Mouse (Mus musculus): ENCODE measurements around the gene Dtx1.

The Dtx1 gene

DNA sequence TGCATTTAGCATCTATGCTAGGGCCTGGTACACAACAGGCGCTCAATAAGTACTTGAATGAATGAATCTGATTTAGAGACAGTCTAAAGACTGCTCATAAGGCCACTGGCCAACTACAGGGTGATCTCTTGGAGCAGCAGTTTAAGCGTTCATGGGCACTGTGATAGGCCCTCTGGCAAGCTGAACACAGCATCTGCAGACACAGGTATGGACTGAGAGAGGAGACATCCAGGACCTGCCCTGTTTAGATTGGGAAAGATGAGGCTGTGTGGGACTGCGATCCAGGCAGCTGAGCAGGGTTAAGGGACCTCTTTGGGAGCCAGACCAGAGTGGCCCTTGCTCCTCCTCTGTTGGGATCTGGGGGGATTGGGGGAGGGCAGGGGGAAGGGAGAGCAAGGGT is at the start of gene Dtx1:
Gene Dtx1, minus strand, starts transcription at position 101 of the 400 bp plus-strand sequence.
- no peak for DNase-seq

DNA sequence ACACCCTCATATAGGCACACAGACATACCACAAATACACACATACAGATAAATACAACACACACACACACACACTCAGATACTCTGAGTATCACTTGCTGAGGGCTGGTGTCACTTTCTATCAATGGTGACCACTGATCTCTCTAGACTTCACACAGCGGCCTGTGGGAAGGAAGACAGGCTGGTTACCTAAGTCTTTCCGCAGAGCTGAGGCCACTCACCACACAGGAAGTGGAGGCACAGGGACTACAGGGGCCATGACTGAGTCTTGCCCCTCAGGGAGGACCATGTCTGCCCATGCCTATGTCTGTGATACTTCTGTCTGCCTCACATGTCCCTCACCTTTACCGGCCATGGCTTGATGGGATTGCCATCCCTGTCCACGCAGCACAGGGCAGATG is 42.5 kb upstream of the Dtx1 start:
- no peak for DNase-seq

DNA sequence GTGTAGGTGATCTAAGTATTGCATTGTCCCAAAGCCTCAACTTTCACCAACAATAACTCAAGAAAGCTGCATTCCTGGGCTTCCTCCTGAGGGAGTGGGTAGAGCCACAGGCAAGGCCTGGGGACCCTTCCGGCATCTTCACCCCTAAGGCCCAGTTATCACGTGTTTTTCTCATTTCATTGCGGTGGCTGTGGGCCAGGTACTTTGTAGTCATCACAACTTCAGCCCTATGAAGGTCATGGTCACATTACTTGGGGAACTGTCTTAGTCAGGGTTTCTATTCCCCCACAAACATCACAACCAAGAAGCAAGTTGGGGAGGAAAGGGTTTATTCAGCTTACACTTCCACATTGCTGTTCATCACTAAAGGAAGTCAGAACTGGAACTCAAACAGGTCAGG is 41.1 kb upstream of the Dtx1 start:
- no peak for DNase-seq

DNA sequence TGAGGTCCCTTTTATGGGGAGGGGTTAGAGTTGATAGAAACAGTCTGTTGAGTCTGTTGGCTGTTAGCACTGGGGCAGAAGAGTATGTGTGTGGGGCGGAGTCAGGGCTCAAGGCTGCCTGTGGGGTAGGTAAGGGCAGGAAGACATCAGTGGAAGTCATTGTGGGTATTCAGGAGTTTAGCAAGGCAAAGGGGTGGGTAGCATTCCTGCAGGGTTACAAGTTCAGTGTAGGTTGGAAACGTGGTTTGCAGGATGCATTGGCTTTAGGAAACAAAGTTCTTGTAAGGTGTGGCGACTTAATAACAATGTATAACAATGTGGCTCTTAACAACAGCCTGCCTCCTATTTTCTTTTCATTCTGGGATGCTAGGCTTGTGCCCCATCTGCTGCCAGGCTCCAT is 39.5 kb upstream of the Dtx1 start:
- DNase-seq, result no peak

DNA sequence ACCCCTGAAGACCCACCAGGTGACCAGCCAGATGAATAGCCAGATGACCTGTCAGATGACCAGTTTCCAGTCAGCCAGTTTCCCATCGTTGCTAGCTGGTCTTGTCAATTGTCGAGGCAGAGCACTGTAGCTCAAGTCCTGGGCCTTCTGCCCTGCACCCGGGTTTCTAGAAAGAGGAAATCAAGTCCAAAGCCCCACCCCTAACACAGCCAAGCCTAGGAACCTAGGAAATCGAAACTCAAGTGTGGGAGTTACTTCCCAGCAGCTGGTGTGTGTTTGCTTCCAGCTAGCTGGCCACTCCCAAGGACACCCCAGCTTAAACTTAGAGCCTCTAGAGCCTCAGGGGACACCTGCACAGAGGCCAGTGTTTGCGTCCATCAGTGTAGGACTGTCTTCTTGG is 38.0 kb upstream of the Dtx1 start, which contains the start of gene Oas2:
Gene Oas2, minus strand, starts transcription at position 166 of the 400 bp plus-strand sequence.
- DNase-seq, result peak; percentile 26

DNA sequence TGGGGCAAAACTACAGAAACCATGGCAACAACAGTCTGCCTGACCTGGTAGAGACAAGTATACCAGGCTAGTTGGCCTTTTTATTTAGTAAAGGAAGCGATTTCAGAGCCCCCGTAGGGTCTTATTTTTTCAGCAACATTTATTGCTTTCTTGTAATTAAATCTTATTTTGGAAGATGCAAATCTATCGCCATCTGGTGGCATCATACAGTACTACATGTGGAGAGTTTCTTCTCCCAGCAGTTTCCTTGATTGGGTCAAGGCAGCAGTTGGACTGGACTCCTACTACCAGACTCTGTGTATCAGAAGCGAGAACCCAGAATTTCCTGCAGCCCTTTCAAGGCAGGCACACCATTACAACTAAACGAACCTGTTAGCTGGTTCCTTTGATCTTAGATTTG is 34.7 kb upstream of the Dtx1 start:
- DNase-seq, result peak; percentile 72 to 73

DNA sequence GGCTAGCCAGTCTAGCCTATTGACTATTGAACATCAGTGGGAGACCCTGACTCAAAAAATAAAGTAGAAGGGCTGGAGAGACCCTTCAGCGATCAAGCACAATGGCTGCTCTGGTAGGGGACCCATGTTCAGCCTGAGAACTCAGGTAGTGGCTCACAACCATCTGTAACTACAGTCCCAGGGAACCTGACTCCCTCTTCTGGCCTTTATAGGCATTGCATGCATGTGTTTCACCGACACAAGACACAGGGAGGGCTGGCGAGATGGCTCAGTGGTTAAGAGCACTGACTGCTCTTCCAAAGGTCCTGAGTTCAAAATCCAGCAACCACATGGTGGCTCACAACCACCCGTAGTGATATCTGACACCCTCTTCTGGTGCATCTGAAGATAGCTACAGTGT is 30.4 kb upstream of the Dtx1 start:
- peak; percentile 71 to 77 for DNase-seq

DNA sequence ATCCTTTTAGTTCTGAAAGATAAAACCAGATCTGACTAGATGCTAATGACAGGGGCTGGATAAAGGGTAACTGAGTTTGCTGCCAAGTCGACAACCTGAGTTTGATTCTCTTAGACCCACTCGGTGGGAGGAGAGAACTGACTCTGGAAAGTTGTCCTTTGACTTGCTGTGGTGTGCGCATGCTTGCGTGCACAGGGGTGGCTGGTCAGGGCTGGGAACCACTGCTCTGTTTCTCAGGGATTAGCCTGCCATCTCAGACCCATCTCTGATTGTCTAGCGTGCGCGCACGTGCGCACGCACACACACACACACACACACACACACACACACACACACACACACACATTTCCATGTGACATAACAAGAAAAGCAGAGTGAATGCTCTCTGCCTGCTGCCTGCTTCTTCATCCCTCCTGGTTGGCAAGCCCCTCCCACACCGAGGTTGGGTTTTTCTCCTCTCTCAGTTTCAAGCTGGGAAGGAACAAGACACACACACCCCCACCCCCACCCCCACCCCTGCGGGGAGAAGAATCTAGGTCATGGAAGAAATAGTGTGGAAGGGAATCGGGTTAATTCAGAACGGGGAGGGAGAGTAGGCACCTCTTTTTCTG is 22.8 kb upstream of the Dtx1 start:
- no peak for DNase-seq

DNA sequence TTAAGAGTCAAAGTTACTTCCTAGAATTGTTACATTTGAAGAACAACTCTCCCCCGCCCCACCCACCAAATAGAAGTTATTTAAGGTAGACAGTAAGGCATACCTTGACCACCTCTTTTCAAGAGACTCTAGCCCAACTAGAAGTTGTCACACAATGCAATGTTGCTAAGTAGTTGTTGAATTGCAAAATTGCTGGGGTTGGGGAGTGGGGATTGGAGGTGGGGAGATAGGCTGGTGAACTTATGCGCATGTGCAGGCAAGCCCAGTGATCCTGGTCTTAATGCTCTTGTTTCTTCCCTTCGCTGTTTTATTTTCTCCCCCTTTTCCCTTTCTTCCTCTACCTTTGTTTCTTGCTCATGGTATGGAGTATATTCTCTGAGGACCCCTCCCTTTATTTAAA is 22.0 kb upstream of the Dtx1 start:
- DNase-seq, result no peak

DNA sequence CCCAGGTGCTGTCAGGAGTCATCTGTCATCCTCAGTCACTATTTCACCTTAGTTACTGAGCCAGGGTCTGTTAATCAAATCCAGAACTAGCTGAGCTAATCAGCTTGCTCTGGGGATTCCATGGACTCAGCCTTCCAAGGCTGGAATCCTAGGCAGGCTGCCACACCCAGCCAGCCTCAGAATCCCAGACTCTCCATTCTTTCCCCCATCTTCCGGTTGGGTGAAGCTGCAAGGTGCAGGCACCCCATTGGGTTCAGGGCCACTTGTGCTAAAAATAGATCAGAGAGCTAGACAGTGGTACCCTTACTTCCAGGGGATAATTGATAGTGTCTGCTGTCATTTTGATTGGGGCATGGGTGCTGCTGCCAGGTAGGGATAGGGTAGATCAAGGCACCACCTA is 21.0 kb upstream of the Dtx1 start:
- no peak for DNase-seq

DNA sequence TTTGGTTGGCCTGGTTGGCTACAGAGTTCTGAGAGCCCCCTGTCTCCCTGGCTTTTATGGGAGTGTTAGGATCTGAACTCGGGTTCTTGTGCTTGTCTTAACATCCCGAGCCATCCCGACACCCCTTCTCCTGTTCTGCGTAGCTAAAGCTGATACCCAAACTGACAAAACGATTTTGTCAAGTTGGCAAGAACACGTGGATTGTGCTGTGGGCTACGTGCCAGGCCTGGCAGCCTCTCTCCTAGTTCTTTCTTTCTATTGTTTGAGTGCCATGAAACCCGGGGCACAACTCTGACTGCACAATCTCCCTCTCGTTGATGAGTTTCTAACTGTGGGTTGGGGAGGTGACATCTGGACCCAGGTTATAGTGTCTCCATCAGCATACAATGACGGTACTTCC is 17.6 kb upstream of the Dtx1 start:
- no peak for DNase-seq

DNA sequence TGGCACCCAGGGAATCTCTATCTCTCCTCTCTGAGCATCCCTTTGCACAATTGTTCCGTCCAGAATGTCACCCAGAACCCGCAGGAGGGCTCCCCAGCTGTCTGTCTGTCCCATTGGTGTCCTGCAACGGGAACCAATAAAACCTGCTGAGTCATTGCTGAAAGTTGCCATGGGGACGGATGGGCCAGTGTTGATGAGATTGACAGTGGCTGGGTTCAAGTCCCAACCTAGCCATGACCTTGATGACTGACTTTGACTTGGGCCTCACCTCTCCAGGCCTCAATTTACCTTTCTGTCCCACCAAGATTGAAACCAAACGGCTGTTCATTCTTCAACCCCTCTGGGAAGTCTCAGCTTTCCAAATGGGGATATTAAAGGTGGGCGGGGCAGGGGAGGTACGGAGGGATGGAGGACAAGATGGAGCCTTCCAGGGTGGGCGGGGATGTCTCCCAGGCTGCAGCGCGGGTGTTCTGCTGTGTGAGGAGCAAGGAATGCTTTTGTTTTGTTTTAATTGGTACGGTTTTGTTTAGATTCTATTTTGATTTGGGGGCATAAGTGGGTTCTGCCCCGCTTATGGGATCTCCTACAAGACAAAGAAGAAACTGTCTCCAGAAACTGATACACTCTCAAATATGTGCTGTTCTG is 14.2 kb upstream of the Dtx1 start:
- DNase-seq, result no peak

DNA sequence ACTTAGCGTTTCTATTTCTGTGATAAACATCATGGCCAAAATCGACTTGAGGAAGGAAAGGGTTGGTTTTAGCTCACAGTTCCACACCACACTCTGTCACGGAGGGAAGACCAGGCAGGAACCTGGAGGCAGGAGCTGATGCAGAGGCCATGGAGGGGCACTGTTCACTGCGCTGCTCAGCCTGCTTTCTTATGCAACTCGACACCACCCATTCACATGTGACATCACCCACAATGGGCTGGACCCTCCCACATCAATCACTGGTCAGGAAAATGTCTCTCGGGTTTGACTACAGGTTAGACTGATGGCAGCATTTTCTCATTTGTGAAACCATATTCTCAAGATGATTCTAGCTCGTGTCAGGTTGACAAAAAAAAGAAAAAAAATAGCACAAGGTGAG is 9.3 kb upstream of the Dtx1 start:
- DNase-seq, result no peak

DNA sequence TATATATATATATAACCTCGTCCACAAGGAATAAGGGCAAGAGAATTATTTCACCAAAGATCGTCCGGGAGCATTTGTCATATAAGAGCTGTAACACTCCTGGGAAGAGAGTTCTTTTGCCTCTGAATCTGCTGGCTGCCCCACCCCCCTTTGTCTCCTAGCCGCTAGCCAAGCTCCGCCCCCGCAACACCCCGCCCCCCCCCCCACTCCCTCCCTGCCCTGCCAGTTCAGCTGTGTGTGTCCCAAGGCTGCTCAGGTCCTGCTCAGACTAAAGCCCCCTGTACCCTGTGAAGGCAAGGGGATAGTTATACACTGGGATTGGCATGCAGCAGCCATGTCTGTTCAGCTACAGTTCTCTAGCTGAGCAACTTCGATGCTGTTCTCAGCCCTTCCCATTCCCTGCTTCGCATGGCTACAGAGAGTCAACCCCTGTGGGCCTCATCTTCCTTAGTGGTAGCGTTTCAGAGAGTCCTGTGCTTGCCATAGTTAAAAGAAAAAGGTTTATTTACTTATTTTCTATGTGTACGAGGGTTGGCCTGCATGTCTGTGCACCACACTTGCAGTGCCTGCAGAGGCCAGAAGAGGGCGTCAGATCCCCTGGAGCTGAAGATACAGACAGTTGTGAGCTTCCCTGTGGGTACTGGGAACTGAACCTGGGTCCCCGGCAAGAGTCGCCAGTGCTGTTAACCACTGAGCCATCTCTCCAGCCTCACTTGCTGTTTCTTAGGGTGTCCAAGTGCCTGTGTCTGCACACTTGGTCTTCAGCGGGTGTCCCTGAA is 7.1 kb upstream of the Dtx1 start:
- DNase-seq, result no peak

DNA sequence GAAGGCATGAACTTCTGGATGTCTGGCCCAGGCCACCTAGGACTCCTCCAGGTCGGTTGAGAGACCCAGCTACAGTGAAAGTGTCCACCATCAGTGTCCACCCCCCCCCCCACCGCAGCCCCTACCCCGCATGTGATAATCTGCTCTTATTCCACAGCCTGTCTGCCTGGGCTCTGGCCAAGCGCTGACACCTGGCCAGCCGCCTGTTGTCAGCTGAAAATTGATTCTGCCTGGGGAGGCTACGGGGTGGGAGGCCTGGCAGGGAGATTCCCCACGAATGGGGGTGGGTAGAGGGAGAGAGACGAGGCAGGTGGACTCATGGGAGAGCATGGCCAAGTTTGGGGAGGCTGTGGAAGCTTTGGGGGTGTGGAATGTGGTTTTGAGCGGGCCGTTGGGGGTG is 5.4 kb upstream of the Dtx1 start:
- DNase-seq, result no peak

DNA sequence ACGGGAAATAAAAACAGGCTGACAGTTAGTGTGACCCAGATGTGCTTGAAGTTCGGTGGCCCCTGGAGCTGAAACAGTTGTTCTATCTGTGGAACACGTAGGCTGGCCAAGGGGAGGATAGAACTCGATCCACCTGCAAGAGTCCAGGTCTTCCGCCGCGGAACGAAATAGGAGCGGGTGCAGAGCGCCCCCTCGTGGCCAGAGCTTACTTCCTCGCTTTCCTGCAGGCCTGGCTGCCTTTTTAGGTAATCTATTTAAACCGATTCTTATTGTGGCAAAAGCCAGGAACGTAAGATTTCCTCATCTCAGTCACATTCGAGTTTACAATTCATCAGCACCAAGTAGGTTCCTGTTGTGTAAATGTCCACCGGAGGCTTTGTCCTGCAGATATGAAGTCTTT is 2.6 kb upstream of the Dtx1 start:
- peak; percentile 95 for DNase-seq

DNA sequence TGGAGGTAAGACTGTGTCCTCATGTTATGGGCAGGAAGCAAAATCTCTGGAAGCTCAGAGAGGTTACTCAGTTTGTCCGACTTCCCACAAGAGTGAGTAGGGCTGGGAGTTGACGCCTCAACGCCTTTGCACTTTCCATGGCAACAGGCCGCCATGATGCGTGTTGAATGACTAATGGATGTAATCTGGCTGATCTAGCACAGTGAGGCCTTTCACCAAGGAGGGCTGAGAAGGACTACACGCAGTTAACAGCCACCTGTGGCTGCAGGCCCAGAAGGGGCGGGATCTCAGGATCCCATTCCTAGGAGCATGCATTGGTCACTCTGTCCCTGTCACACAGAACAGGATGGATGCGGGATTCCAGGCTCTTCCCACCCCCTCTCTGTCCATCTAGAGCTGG is 994 bp upstream of the Dtx1 start:
- no peak for DNase-seq

DNA sequence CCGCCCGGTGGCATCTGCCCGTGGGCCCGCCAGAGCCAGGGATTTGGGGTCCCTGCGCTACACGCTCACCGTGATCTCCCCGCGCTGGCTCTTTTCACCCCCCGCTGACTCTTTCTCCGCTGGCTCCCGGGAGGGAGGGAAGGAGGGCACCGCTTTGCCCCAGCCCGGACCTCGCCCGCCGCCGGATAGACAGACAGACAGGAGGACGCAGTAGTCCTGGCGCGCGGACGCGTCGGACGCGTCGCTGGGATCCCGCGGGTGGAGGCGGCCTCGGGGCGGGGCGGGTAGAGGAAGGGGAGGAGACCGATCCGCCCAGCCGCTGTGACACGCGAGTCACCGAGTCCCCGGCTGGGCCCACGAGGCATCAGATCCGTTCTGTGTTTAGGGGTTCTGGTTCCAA is 311 bp downstream of the Dtx1 start:
- DNase-seq, result peak; percentile 88

DNA sequence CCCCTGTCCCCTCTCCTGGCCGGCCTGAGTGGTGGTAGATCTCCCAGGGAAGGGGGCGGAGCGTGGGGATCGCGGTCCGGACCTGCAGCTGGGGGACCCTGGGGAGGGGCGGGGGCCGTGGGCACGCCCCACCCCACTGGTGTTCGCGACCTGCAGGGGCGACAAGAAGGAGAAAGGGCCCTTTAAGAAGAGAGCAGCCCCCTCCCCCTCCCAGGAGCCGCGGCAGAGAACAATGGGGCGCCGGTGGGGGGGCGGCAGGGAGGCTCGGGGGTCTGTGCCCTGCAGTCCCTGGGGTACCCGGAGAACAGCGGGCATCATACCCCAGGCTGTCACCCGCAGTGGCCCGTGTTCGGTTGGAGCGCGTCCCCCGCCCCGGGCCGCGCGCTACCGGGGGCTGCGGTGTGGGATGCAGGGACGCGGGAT is 890 bp downstream of the Dtx1 start:
- no peak for DNase-seq

DNA sequence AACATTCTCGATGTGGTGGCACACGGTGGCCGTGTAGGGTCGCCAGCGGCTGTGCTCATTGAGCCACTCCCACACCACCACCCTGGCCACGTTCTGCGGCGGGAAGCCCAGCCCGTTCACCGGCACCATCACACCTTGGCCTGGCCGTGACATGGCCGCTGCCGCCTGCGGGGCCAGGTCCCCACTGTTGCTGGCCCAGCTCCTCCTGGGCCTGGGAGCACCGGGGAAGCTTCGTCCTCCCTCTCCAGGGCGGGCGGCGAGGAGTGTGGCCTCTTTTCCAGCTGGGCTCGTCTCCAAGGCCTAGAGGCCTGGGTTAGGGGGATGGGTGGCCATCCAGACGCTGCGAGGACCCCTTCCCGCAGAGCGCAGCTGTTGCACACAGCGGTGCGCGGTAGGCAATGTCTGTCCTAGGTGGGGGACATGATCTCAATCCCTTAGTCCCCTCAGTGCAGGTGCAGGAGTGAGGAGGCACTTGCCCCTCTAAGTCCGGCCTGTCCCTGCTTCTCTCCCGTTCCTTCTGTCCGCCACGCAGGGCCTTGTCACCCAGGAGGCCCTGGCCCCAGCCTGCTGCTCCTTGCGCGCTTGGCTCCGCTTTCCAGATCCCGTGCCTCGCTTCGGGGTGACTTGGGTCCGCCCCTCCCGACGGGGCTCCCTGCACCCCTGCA is 1.4 kb downstream of the Dtx1 start:
- peak; percentile 30 to 42 for DNase-seq

DNA sequence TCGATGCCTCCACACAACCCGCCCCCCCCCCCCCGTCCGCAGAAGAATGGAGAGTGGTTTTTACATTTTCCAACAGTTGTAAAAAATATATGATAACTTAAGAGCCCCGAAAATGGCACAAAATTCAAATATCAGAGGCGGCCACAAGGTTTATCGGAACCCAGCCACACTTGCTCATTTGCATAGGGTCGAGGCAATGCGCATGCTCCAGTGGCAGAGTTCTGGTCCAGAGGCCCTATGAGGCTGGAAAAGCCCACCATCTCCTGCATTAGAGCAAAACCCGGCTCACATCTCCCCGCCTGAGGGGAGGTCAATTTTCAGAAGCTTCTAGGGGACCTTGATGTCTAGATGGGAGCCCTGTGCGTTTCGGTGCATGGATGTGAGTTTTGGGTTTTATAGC is 4.8 kb downstream of the Dtx1 start:
- DNase-seq, result peak; percentile 71 to 75

DNA sequence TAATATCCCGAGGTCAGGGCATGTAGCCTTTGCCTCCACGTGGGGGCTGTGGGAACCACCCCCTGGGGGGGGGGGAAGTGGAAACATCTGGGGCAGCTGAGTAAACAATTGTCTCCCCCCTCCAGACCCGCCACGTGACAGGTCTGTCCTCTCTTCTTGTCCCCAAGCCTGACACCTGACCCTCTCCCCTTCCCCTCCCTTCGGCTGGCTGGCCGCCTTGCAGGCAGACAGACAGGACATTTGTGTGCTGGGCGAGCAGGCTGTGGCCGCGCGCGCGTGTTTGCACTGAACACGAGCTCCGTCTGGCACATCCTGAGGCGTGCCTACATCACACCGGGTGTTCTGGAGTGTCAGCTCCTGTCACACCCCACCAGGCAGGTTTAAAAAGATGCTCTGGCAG is 5.2 kb downstream of the Dtx1 start:
- peak; percentile 74 to 79 for DNase-seq

DNA sequence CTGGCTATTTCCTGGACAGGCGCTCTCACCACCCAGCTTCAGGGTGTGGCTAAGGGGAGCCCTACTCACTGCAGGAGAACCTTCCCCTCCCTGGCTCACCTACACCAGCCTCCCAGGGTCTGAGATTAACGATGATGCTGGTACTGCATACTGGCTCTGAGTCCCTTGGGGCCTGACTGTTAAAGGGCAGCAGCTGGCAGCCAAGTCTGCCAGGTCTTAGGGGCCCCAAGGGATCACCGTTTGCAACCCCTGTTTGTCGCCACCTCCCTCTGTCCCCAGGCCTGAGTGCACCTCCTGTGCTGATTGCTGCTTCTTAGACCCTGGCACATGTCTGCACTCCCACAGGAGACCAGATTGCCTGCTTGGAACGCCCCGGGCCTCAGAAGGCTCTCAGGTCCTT is 7.3 kb downstream of the Dtx1 start:
- peak; percentile 55 to 59 for DNase-seq

DNA sequence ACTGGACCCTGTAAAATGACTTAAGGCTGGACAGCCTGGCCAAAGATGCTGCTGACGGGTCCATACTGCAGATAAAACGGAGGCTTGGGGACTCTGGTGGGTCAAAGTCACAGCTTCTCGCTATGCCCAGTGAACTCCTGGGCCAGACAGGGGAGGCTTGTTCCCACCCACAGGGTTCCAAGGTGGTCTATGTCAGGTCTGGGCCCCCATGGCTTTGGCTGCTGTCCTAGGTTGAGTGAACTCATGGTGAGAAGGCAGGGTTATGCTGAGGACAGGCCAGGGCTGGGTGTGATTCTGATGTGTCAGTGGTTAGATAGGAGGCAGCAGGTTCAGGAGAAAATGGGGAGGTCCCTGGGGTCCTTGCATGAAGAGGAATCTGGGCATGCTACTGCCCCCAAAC is 8.1 kb downstream of the Dtx1 start:
- DNase-seq, result no peak

All from B cell, adult 2 months (primary cell).